Mouse (Mus musculus): Measurements from ENCODE around the gene Odf3b. TPM values are rescaled to one million over a fixed set of nuclear protein-coding genes. Genes with fewer than 3 reads are reported as not detected.

Odf3b gene
- polyA plus RNA-seq, 1 experiment from 2014 or later = 1.7 TPM

- no peak for ATAC-seq (ENCODE audit: low FRiP score)
- H3K9me3 ChIP-seq (ENCODE audit: control insufficient read depth, low read length) = no peaks in the 10 kb centered on the region
Observed at GRCm38 (mm10) chr15:89339696-89340095, 39.4 kb downstream of the Odf3b start.

GRCm38 (mm10) chr15:89336422-89336821 is 42.7 kb downstream of the Odf3b start:
- ATAC-seq (ENCODE audit: low FRiP score) (no peak), DNase-seq (ENCODE audit: low spot score) (no peak)
- H3K4me3 ChIP-seq (ENCODE audit: low read depth, low read length) = no peak overlapping the region
- no peak overlapping the region for H3K9ac ChIP-seq (ENCODE audit: low read depth, low read length)
- no peaks in the 10 kb centered on the region for H3K9me3 ChIP-seq (ENCODE audit: control insufficient read depth, low read length)
- H3K27ac ChIP-seq (ENCODE audit: low read depth, low read length) = no peak overlapping the region
- no peaks in the 10 kb centered on the region for H3K36me3 ChIP-seq (ENCODE audit: control insufficient read depth, insufficient read depth, low read length)
- H3K4me1 ChIP-seq (replicated peaks; ENCODE audit: control insufficient read depth, insufficient read depth, low read length) = no peaks in the 10 kb centered on the region
- 92% methylated on average over 14 of the region's 14 CpGs for WGBS
- H3K4me2 ChIP-seq (replicated peaks; ENCODE audit: low read depth, low read length) = no peak overlapping the region
- H3K27me3 ChIP-seq (ENCODE audit: control insufficient read depth, insufficient read depth, low read length) = no peaks in the 10 kb centered on the region

More at GRCm38 (mm10) chr15:89339696-89340095, 39.4 kb downstream of the Odf3b start:
- WGBS = 93% methylated on average over 2 of the region's 2 CpGs
- H3K27me3 ChIP-seq (ENCODE audit: control insufficient read depth, insufficient read depth, low read length) = no peaks in the 10 kb centered on the region
- H3K4me2 ChIP-seq (replicated peaks; ENCODE audit: low read depth, low read length) = no peak overlapping the region
- H3K36me3 ChIP-seq (ENCODE audit: control insufficient read depth, insufficient read depth, low read length) = no peaks in the 10 kb centered on the region
- H3K4me1 ChIP-seq (replicated peaks; ENCODE audit: control insufficient read depth, insufficient read depth, low read length) = no peaks in the 10 kb centered on the region
- no peak for DNase-seq (ENCODE audit: low spot score)
- no peak overlapping the region for H3K4me3 ChIP-seq (ENCODE audit: low read depth, low read length)
- no peak overlapping the region for H3K9ac ChIP-seq (ENCODE audit: low read depth, low read length)
- H3K27ac ChIP-seq (ENCODE audit: low read depth, low read length) = no peak overlapping the region

- no peak overlapping the region for H3K4me3 ChIP-seq (ENCODE audit: low read depth, low read length)
- no peaks in the 10 kb centered on the region for H3K36me3 ChIP-seq (ENCODE audit: control insufficient read depth, insufficient read depth, low read length)
- no peaks in the 10 kb centered on the region for H3K9me3 ChIP-seq (ENCODE audit: control insufficient read depth, low read length)
- no peak overlapping the region for H3K4me2 ChIP-seq (replicated peaks; ENCODE audit: low read depth, low read length)
- DNase-seq (ENCODE audit: low spot score) (no peak), ATAC-seq (ENCODE audit: low FRiP score) (no peak)
- WGBS = 87% methylated on average over 17 of the region's 17 CpGs
- H3K4me1 ChIP-seq (replicated peaks; ENCODE audit: control insufficient read depth, insufficient read depth, low read length) = no peaks in the 10 kb centered on the region
- H3K9ac ChIP-seq (ENCODE audit: low read depth, low read length) = no peak overlapping the region
- no peak overlapping the region for H3K27ac ChIP-seq (ENCODE audit: low read depth, low read length)
- H3K27me3 ChIP-seq (ENCODE audit: control insufficient read depth, insufficient read depth, low read length) = no peaks in the 10 kb centered on the region
Observed at GRCm38 (mm10) chr15:89334774-89335537, 44.1 kb downstream of the Odf3b start.

GRCm38 (mm10) chr15:89334271-89334670 is 44.8 kb downstream of the Odf3b start, which contains the start of gene Miox:
Gene Miox, plus strand, starts transcription at chr15:89334398.
- no peaks in the 10 kb centered on the region for H3K27me3 ChIP-seq (ENCODE audit: control insufficient read depth, insufficient read depth, low read length)
- no peaks in the 10 kb centered on the region for H3K4me1 ChIP-seq (replicated peaks; ENCODE audit: control insufficient read depth, insufficient read depth, low read length)
- ATAC-seq (ENCODE audit: low FRiP score) (no peak), DNase-seq (ENCODE audit: low spot score) (no peak)
- H3K36me3 ChIP-seq (ENCODE audit: control insufficient read depth, insufficient read depth, low read length) = no peaks in the 10 kb centered on the region
- no peak within 1 kb of the TSS for H3K27ac ChIP-seq (ENCODE audit: low read depth, low read length)
- H3K9me3 ChIP-seq (ENCODE audit: control insufficient read depth, low read length) = no peaks in the 10 kb centered on the region
- H3K9ac ChIP-seq (ENCODE audit: low read depth, low read length) = no peak within 1 kb of the TSS
- 95% methylated on average over 7 of the region's 7 CpGs for WGBS
- H3K4me2 ChIP-seq (replicated peaks; ENCODE audit: low read depth, low read length) = no peak within 1 kb of the TSS
- no peak within 1 kb of the TSS for H3K4me3 ChIP-seq (ENCODE audit: low read depth, low read length)

Other genes starting within 250 kb of the Odf3b start
- gene Mapk12, start 238.6 kb downstream of the Odf3b start, polyA plus RNA-seq (2014; fragmentation: Nextera tagmentation; extraction: Ambion mirVana) = 16.5 and 17.8 TPM in 2 replicates
- gene Mapk11, start 229.7 kb downstream of the Odf3b start, polyA plus RNA-seq (2014; fragmentation: Nextera tagmentation; extraction: Ambion mirVana) = 38.5 and 40.4 TPM in 2 replicates
- gene Plxnb2, start 198.5 kb downstream of the Odf3b start, polyA plus RNA-seq (2014; fragmentation: Nextera tagmentation; extraction: Ambion mirVana) = 97.4 and 104 TPM in 2 replicates
- gene Dennd6b, start 182.8 kb downstream of the Odf3b start, polyA plus RNA-seq (2014; fragmentation: Nextera tagmentation; extraction: Ambion mirVana) = 28.3 and 31.2 TPM in 2 replicates
- 42.1 and 46.0 TPM in 2 replicates for gene Ppp6r2, start 167.7 kb downstream of the Odf3b start, polyA plus RNA-seq (2014; fragmentation: Nextera tagmentation; extraction: Ambion mirVana)
- gene Sbf1, start 64.0 kb downstream of the Odf3b start, polyA plus RNA-seq (2014; fragmentation: Nextera tagmentation; extraction: Ambion mirVana) = 57.4 and 66.4 TPM in 2 replicates
- 0.12 TPM in 1 of 2 replicates, not detected in the other for gene Adm2, start 56.6 kb downstream of the Odf3b start, polyA plus RNA-seq (2014; fragmentation: Nextera tagmentation; extraction: Ambion mirVana)
- not detected in 2 replicates for gene Miox, start 44.9 kb downstream of the Odf3b start, polyA plus RNA-seq (2014; fragmentation: Nextera tagmentation; extraction: Ambion mirVana)
- 25.4 and 26.8 TPM in 2 replicates for gene Lmf2, start 23.6 kb downstream of the Odf3b start, polyA plus RNA-seq (2014; fragmentation: Nextera tagmentation; extraction: Ambion mirVana)
- gene Ncaph2, start 23.6 kb downstream of the Odf3b start, polyA plus RNA-seq (2014; fragmentation: Nextera tagmentation; extraction: Ambion mirVana) = 133 and 140 TPM in 2 replicates
- gene Sco2, start 5.4 kb downstream of the Odf3b start, polyA plus RNA-seq (2014; fragmentation: Nextera tagmentation; extraction: Ambion mirVana) = 7.4 and 7.9 TPM in 2 replicates
- gene Tymp, start 2.2 kb downstream of the Odf3b start, polyA plus RNA-seq (2014; fragmentation: Nextera tagmentation; extraction: Ambion mirVana) = 1.4 and 1.7 TPM in 2 replicates
- not detected in 2 replicates for gene Klhdc7b, start 5.6 kb upstream of the Odf3b start, polyA plus RNA-seq (2014; fragmentation: Nextera tagmentation; extraction: Ambion mirVana)
- gene Syce3, start 31.2 kb upstream of the Odf3b start, polyA plus RNA-seq (2014; fragmentation: Nextera tagmentation; extraction: Ambion mirVana) = not detected in 2 replicates
- gene Cpt1b, start 46.6 kb upstream of the Odf3b start, polyA plus RNA-seq (2014; fragmentation: Nextera tagmentation; extraction: Ambion mirVana) = 0.73 and 0.93 TPM in 2 replicates
- 2.6 and 4.0 TPM in 2 replicates for gene C730034F03Rik, start 50.3 kb upstream of the Odf3b start, polyA plus RNA-seq (2014; fragmentation: Nextera tagmentation; extraction: Ambion mirVana)
- not detected in 2 replicates for gene Gm44502, start 50.4 kb upstream of the Odf3b start, polyA plus RNA-seq (2014; fragmentation: Nextera tagmentation; extraction: Ambion mirVana)
- 54.7 and 63.4 TPM in 2 replicates for gene Chkb, start 50.6 kb upstream of the Odf3b start, polyA plus RNA-seq (2014; fragmentation: Nextera tagmentation; extraction: Ambion mirVana)
- 22.4 and 24.1 TPM in 2 replicates for gene Mapk8ip2, start 74.6 kb upstream of the Odf3b start, polyA plus RNA-seq (2014; fragmentation: Nextera tagmentation; extraction: Ambion mirVana)
- 10.0 and 10.4 TPM in 2 replicates for gene Arsa, start 98.1 kb upstream of the Odf3b start, polyA plus RNA-seq (2014; fragmentation: Nextera tagmentation; extraction: Ambion mirVana)
- 2.8 and 3.5 TPM in 2 replicates for gene Shank3, start 120.3 kb upstream of the Odf3b start, polyA plus RNA-seq (2014; fragmentation: Nextera tagmentation; extraction: Ambion mirVana)
- 0.39 and 0.76 TPM in 2 replicates for gene Acr, start 189.0 kb upstream of the Odf3b start, polyA plus RNA-seq (2014; fragmentation: Nextera tagmentation; extraction: Ambion mirVana)
- gene Rabl2, start 212.6 kb upstream of the Odf3b start, polyA plus RNA-seq (2014; fragmentation: Nextera tagmentation; extraction: Ambion mirVana) = 85.3 and 91.0 TPM in 2 replicates

Measured in hindbrain, embryonic 11.5 days (tissue).